Mouse (Mus musculus) liver, embryonic 14.5 days (tissue): ENCODE measurements at regions not wholly inside any gene's neighbourhood (a gene's known extent, or its start where the extent isn't known, plus 50 kb on each side); places are given as distances from the start of the nearest gene placed in this dataset.

Experiments
- ATAC-seq: fragments of 200-750 bp; cut with Nextera tagmentation; 2 replicates; pipeline ENCODE4 v1.8.0; 2017; ENCODE audit warnings: moderate number of reproducible peaks, mild to moderate bottlenecking, moderate library complexity; ENCODE audit not compliant: insufficient read depth
- DNase-seq, 3 experiments: peaks; one replicate each; pipeline ENCODE4 v3.0.0-alpha.2; 2012 to 2013; ENCODE audit warnings: low read depth in 3 of 3, low spot score in 3 of 3
- H3K27ac ChIP-seq: fragments of 300-500 bp; sonication (generic); 2 replicates; pipeline ENCODE4 v1.5.1; 2014; ENCODE audit warnings: moderate library complexity, mild to moderate bottlenecking, control low read depth, inconsistent platforms
- H3K27me3 ChIP-seq: fragments of 300-500 bp; sonication (generic); 2 replicates; pipeline ENCODE4 v1.6.1; 2014; ENCODE audit warnings: mild to moderate bottlenecking, low read length, moderate library complexity; ENCODE audit not compliant: control insufficient read depth, insufficient read depth
- H3K36me3 ChIP-seq: fragments of 300-500 bp; sonication (generic); replicated peaks from 2 replicates; pipeline ENCODE4 v1.6.1; 2014; ENCODE audit warnings: low read depth; ENCODE audit not compliant: control insufficient read depth, insufficient read depth
- H3K4me1 ChIP-seq, 2 experiments: fragments of 200-500 bp in 1 of 2; fragments of 300-500 bp in 1 of 2; sonication (generic) in 1 of 2; replicated peaks; 2 replicates each; pipeline ENCODE4 v1.6.1; 2012 to 2014; ENCODE audit warnings: antibody characterized with exemption in 1 of 2, inconsistent platforms in 1 of 2, low read length in 1 of 2; ENCODE audit not compliant: control insufficient read depth in 2 of 2, insufficient read depth in 2 of 2
- H3K4me2 ChIP-seq: fragments of 300-500 bp; sonication (generic); 2 replicates; pipeline ENCODE4 v1.6.1; 2014; ENCODE audit warnings: low read depth, mild to moderate bottlenecking, control low read depth, moderate library complexity
- H3K4me3 ChIP-seq, 2 experiments: fragments of 200-500 bp in 1 of 2; fragments of 300-500 bp in 1 of 2; sonication (generic) in 1 of 2; 2 replicates each; pipeline ENCODE4 v1.5.1; 2012 to 2014; ENCODE audit warnings: low read depth in 2 of 2, low read length in 2 of 2, mild to moderate bottlenecking in 2 of 2, control low read depth in 1 of 2, inconsistent platforms in 1 of 2, moderate library complexity in 1 of 2; ENCODE audit not compliant: insufficient read depth in 1 of 2
- H3K9ac ChIP-seq: fragments of 300-500 bp; sonication (generic); replicated peaks from 2 replicates; pipeline ENCODE4 v1.6.1; 2014; ENCODE audit warnings: mild to moderate bottlenecking, control low read depth, moderate library complexity
- H3K9me3 ChIP-seq: fragments of 300-500 bp; sonication (generic); 2 replicates; pipeline ENCODE4 v1.6.1; 2016; ENCODE audit warnings: low read length, mixed read lengths; ENCODE audit not compliant: control insufficient read depth
- CTCF ChIP-seq: IDR thresholded peaks from 2 replicates; pipeline ENCODE4 v1.5.1; 2016; ENCODE audit warnings: antibody characterized with exemption, low read depth, control low read depth
- EP300 ChIP-seq: IDR thresholded peaks from 2 replicates; pipeline ENCODE4 v1.6.1; 2016; ENCODE audit warnings: antibody characterized with exemption, low read depth
- WGBS: fragments of 180-500 bp; shearing (Covaris S2); extraction: QIAGEN DNeasy Blood & Tissue Kit; methylation state at CpG from one replicate; pipeline ENCODE4 v1.1.7; 2014; ENCODE audit not compliant: insufficient replicate concordance; 5-methylcytosine and 5-hydroxymethylcytosine counted together

GRCm38 (mm10) chr14:120219224-120219623 is 56.2 kb upstream of the Mbnl2 start:
- WGBS: 68% methylated on average over 4 of the region's 4 CpGs
- Histone ChIP-seq H3K4me3 (no peak overlapping the region), H3K9ac (no peak overlapping the region), H3K4me2 (no peak overlapping the region), H3K9me3 (no peaks in the 10 kb centered on the region), H3K4me1 (no peaks in the 10 kb centered on the region), H3K27ac (no peak overlapping the region), H3K27me3 (no peaks in the 10 kb centered on the region), H3K36me3 (no peaks in the 10 kb centered on the region)
- no peak for DNase-seq
- no peak for ATAC-seq
- TF ChIP-seq EP300 (no peak), CTCF (no peak)

DNA sequence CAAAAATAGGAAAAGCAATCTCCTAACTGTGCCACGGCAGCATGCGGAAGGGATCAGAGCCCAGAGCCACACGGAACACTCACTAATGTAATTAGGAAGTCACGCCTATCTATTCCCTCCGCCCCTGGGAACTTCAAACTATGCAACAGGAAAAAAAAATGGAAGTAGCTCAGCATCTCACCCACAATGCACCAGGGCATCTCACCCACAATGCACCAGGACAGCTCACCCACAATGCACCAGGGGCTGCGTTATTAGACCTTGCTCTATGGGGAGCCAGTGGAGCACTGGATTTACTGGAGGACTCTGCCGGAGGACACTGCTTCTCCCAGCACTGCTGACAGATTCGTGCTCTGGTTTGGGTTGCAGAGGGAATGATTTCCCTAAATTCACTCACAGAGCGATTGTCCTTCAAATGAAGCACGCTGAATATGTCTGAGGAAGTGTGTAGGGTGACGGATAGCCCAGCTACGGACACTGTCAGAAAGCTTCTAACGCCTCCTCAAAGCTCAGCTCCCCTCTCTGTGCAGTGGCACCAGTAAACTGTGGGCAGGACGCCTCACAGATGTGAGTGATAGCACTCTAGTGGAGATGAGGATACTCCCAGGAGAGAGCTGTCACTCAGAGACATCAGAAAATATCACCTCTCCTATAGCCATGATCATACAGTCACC is 51.8 kb upstream of the Mbnl2 start:
- WGBS: 70% methylated on average over 14 of the region's 14 CpGs

DNA sequence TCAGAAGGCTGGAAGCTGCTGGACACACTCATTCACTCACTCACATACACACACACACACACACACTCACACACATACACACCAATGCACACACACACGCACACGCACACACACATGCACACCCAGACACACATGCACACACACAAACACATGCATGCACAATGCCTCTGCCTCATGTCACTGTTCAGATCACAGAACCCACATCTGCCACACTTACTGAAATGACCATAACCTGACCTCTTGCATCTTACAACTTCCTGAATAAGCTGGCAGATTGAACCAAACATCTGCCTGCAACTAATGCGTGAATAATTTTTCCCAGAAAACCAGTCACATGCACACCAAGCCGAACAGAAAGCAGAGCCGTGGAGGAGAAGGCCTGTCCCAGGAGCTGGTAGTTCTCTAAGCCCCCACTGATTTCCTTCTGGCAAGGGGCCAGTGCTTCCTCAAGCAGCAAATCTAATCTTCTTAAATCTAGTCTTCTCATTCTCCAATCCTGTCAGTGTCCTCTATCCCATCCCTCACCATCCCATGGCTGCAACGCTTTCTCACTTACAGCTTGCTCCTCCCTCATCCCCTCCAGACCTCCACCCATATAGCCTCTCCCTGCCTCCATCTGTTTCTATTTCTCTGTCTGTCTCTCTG is 51.1 kb upstream of the Mbnl2 start:
- no peak overlapping the region for H3K9ac ChIP-seq
- no peak for ATAC-seq
- no peaks in the 10 kb centered on the region for H3K36me3 ChIP-seq
- no peak overlapping the region for H3K4me2 ChIP-seq
- no peaks in the 10 kb centered on the region for H3K27me3 ChIP-seq
- no peaks in the 10 kb centered on the region for H3K4me1 ChIP-seq
- 62% methylated on average over 6 of the region's 6 CpGs for WGBS
- H3K4me3 ChIP-seq: no peak overlapping the region
- H3K27ac ChIP-seq: no peak overlapping the region
- TF ChIP-seq CTCF (no peak), EP300 (no peak)
- DNase-seq: no peak
- H3K9me3 ChIP-seq: no peaks in the 10 kb centered on the region

More for the DNA sequence above, 51.8 kb upstream of the Mbnl2 start:
- Histone ChIP-seq H3K4me2 (no peak overlapping the region), H3K27ac (no peak overlapping the region), H3K4me1 (no peaks in the 10 kb centered on the region), H3K9ac (no peak overlapping the region), H3K4me3 (no peak overlapping the region), H3K36me3 (no peaks in the 10 kb centered on the region), H3K27me3 (no peaks in the 10 kb centered on the region), H3K9me3 (no peaks in the 10 kb centered on the region)
- DNase-seq: no peak
- ATAC-seq: no peak
- TF ChIP-seq EP300: no peak
- no peak for TF ChIP-seq CTCF

DNA sequence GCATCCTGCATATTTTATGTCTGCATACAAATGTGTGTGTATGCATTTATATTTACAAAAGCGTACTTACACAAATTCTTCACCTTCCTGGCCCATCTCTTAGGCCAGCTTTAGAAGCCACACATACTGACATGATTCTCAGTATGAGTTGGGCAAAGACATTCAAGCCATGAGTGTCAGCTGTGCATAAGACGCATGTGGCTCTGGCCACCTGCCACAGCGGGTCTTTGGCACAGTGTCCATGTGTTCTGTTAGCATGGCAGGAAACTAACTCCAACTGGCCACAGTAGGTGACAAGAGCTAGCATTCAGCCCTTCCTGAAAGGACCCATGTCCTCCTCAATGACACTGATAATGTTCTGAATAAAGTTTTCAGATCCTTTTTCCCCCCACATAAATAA is 49.8 kb upstream of the Mbnl2 start:
- H3K4me2 ChIP-seq: no peak overlapping the region
- no peak for TF ChIP-seq CTCF
- TF ChIP-seq EP300: no peak
- no peak overlapping the region for H3K4me3 ChIP-seq
- no peaks in the 10 kb centered on the region for H3K9me3 ChIP-seq
- H3K36me3 ChIP-seq: no peaks in the 10 kb centered on the region
- DNase-seq (no peak), ATAC-seq (no peak)
- H3K27me3 ChIP-seq: no peaks in the 10 kb centered on the region
- 48% methylated on average over 3 of the region's 3 CpGs for WGBS
- H3K27ac ChIP-seq: no peak overlapping the region
- no peak overlapping the region for H3K9ac ChIP-seq
- no peaks in the 10 kb centered on the region for H3K4me1 ChIP-seq
